Mouse (Mus musculus) lung, embryonic 14.5 days (tissue): ENCODE measurements at regions not wholly inside any gene's neighbourhood (a gene's known extent, or its start where the extent isn't known, plus 50 kb on each side); places are given as distances from the start of the nearest gene placed in this dataset.

Experiments used
- ATAC-seq: fragments of 200-750 bp; cut with Nextera tagmentation; 2 replicates; pipeline ENCODE4 v1.8.0; 2017; ENCODE audit warnings: mild to moderate bottlenecking, moderate TSS enrichment, moderate library complexity; ENCODE audit not compliant: insufficient read depth
- DNase-seq: peaks from one replicate; pipeline ENCODE4 v3.0.0-alpha.2; 2015
- H3K27ac ChIP-seq: fragments of 300-500 bp; sonication (generic); 2 replicates; pipeline ENCODE4 v1.5.1; 2014; ENCODE audit warnings: low read depth, mild to moderate bottlenecking, moderate library complexity
- H3K27me3 ChIP-seq: fragments of 300-500 bp; sonication (generic); 2 replicates; pipeline ENCODE4 v1.6.1; 2014; ENCODE audit warnings: low read length, control low read depth; ENCODE audit not compliant: insufficient read depth
- H3K36me3 ChIP-seq: fragments of 300-500 bp; sonication (generic); 2 replicates; pipeline ENCODE4 v1.6.1; 2014; ENCODE audit warnings: control low read depth; ENCODE audit not compliant: insufficient read depth
- H3K4me1 ChIP-seq: fragments of 300-500 bp; sonication (generic); 2 replicates; pipeline ENCODE4 v1.6.1; 2014; ENCODE audit warnings: antibody characterized with exemption, control low read depth; ENCODE audit not compliant: insufficient read depth
- H3K4me2 ChIP-seq: fragments of 300-500 bp; sonication (generic); 2 replicates; pipeline ENCODE4 v1.6.1; 2014; ENCODE audit warnings: mild to moderate bottlenecking
- H3K4me3 ChIP-seq: fragments of 300-500 bp; sonication (generic); 2 replicates; pipeline ENCODE4 v1.5.1; 2014; ENCODE audit warnings: low read depth, low read length
- H3K9ac ChIP-seq: fragments of 300-500 bp; sonication (generic); 2 replicates; pipeline ENCODE4 v1.6.1; 2014
- H3K9me3 ChIP-seq: fragments of 300-500 bp; sonication (generic); 2 replicates; pipeline ENCODE4 v1.6.1; 2016; ENCODE audit warnings: low read depth, low read length, control low read depth
- CTCF ChIP-seq: IDR thresholded peaks from 2 replicates; pipeline ENCODE4 v1.5.1; 2016; ENCODE audit warnings: antibody characterized with exemption, low read depth
- WGBS: fragments of 180-500 bp; shearing (Covaris S2); extraction: QIAGEN DNeasy Blood & Tissue Kit; methylation state at CpG from one replicate; pipeline ENCODE4 v1.1.7; 2014; 5-methylcytosine and 5-hydroxymethylcytosine counted together

DNA sequence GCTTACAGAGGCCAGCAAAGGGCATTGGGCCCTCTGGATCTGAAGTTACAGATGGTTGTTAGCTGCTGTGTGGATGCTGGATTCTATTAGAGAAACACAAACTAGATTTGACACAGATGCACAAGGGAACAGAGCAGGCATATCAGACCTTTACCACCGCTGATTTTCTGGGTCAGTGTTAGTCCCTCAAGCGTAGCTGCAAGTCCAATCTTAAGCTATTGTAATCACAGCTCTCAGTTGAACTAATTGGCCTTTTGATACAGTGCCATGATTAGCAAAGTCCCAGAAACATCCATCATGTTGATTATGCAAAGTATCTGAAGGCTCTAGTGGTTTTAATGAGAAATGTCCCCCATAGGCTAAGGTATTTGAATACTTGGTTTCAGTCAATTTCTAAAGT is 54.2 kb upstream of the Plppr5 start:
- Histone ChIP-seq H3K4me3 (no peak overlapping the region), H3K4me1 (no peaks in the 10 kb centered on the region), H3K9me3 (no peaks in the 10 kb centered on the region), H3K27me3 (no peaks in the 10 kb centered on the region), H3K27ac (no peak overlapping the region), H3K36me3 (no peaks in the 10 kb centered on the region), H3K4me2 (no peak overlapping the region), H3K9ac (no peak overlapping the region)
- no peak for ATAC-seq
- no peak for DNase-seq
- TF ChIP-seq CTCF, result no peak
- 65% methylated on average over 2 of the region's 2 CpGs for WGBS

DNA sequence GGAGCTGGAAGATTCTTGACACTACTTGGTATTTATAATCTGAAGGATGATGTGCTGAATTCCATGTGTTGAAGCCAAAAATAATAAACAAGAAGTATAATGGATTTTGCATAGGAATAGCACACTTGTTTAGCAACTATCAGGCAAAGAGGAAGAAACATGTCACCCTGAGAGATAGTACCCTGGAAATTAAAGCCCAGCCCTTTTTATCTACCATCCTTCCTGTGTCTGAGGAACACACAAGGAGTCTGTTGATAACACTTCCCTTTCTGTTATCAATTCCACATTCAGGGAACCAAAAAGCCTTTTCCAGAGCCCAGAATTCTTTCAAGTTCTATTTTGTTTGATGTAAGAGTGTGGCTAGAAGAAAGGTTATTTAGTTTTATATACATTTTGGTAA is 66.5 kb upstream of the Plppr5 start:
- DNase-seq, result no peak
- no peaks in the 10 kb centered on the region for H3K4me1 ChIP-seq
- no peak for ATAC-seq
- no peak overlapping the region for H3K9ac ChIP-seq
- H3K9me3 ChIP-seq, result no peaks in the 10 kb centered on the region
- H3K4me3 ChIP-seq, result no peak overlapping the region
- no peak overlapping the region for H3K4me2 ChIP-seq
- H3K27ac ChIP-seq, result no peak overlapping the region
- no peaks in the 10 kb centered on the region for H3K36me3 ChIP-seq
- TF ChIP-seq CTCF, result no peak
- H3K27me3 ChIP-seq, result no peaks in the 10 kb centered on the region

DNA sequence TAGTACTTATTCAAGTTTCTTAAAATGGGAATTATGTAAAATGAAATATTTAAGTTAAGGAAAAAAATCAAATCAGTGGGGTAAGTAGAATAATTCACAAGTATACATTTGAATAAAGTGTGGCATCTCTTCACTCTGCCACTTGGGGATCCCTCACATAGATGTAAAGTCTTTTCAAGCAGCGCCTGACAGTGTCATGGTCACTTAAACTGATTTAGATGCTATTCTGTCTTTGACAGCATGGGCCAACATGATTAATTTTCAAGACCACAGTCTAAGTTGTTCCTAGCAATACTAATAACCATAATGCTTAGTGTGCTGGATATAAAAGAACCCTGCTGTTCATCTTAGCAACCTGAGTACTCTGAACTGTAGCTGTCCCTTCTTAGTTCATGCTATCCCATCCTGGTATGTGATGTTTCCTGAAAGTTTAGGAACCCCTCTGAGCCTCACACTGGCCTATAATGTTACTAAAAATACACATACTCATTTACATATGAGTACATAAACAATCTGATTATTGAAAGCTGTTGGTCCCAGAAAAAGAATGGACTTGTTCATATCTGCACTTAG is 68.4 kb upstream of the Plppr5 start:
- Histone ChIP-seq H3K9me3 (no peaks in the 10 kb centered on the region), H3K4me2 (no peak overlapping the region), H3K4me3 (no peak overlapping the region), H3K27ac (no peak overlapping the region), H3K36me3 (no peaks in the 10 kb centered on the region), H3K4me1 (no peaks in the 10 kb centered on the region), H3K27me3 (no peaks in the 10 kb centered on the region), H3K9ac (no peak overlapping the region)
- DNase-seq (no peak), ATAC-seq (no peak)
- no peak for TF ChIP-seq CTCF
- WGBS, result 77% methylated on average over 1 of the region's 1 CpGs

DNA sequence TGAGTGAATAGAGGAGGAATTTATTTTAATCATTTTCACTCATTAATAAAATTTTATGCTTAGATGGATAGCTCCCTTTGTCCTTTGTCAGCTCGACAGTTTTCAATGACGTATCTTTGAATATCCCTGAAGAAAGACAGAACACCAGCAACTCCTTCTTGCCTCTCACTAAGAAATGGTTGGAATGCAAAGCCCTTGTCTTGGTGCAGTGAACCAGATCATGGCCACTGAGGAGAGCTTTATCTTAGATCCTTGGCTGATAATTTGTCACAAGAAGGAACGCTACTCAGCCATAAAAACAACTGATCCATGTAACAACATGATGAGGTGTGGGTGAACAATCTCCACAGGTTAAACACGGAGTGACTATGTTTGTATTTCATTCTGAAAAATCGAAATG is 73.5 kb upstream of the Plppr5 start:
- no peak for TF ChIP-seq CTCF

DNA sequence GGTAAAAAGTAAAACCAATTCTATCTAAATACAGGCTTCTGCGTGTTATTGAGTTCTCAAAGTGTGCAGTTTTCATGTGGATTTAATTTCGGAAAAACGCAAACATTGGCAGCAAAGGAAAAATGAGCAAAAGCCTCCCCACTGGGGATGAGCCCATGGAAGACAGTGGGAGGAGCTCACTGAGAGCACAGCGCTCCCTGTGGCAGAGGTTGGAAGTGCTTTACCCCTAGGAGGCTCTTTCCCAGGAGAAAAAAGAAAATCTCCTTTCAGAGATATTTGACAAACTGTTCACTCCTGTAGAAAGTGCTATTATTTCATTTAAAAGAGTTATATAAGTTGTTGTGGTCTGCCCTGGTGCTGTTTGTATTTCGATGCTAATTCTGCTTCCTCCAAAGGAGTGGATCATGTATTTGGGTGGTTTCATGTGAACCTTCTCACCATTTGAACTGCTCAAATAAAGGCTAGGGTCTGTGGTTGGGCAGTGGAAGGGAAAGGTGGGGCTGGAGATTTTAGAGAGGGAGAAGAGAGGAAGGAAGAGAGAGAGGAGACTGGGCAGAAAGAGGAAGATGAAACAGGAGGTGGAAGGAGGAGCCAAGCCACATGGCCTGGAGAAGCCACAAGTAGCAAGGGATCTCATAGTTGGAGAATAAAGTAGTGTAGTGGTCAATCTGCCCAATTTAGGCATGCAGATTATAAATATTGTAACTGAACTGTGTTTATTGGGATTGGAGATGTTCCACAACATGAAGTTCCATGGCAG is 76.3 kb upstream of the Plppr5 start:
- TF ChIP-seq CTCF, result no peak

More for the DNA sequence above, 73.5 kb upstream of the Plppr5 start:
- Histone ChIP-seq H3K4me1 (no peaks in the 10 kb centered on the region), H3K27ac (no peak overlapping the region), H3K4me3 (no peak overlapping the region), H3K27me3 (no peaks in the 10 kb centered on the region), H3K9ac (no peak overlapping the region), H3K4me2 (no peak overlapping the region), H3K36me3 (no peaks in the 10 kb centered on the region), H3K9me3 (no peaks in the 10 kb centered on the region)
- 60% methylated on average over 5 of the region's 5 CpGs for WGBS
- ATAC-seq, result no peak
- DNase-seq, result no peak

DNA sequence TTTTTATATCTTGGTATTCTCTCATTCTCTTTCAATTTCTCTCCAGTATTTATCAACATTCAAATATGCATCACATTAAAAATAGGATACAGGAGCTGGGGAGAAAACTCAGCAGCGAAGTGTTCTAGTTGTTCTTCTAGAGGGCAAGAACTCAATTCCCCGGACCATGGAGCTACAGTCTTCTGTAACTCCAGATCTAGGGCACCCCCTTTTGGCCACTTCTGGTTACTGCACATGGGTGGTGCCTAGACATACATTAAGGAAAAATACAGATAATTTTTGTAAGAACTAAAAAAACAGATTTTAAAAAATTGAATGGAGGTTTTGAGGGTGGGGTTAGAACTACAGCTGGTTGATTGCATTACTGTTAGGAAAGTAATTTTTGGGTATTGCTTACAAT is 80.5 kb upstream of the Plppr5 start:
- Histone ChIP-seq H3K4me2 (no peak overlapping the region), H3K9me3 (no peaks in the 10 kb centered on the region), H3K9ac (no peak overlapping the region), H3K27me3 (no peaks in the 10 kb centered on the region), H3K4me3 (no peak overlapping the region), H3K36me3 (no peaks in the 10 kb centered on the region), H3K4me1 (no peaks in the 10 kb centered on the region), H3K27ac (no peak overlapping the region)
- TF ChIP-seq CTCF, result peak; percentile 49
- 59% methylated on average over 2 of the region's 2 CpGs for WGBS
- ATAC-seq (no peak), DNase-seq (peak; percentile 76)

More for the DNA sequence above, 76.3 kb upstream of the Plppr5 start:
- Histone ChIP-seq H3K27ac (no peak overlapping the region), H3K27me3 (no peaks in the 10 kb centered on the region), H3K36me3 (no peaks in the 10 kb centered on the region), H3K9me3 (no peaks in the 10 kb centered on the region), H3K4me2 (no peak overlapping the region), H3K9ac (no peak overlapping the region), H3K4me3 (no peak overlapping the region), H3K4me1 (no peaks in the 10 kb centered on the region)
- DNase-seq (peak; percentile 13), ATAC-seq (no peak)
- 83% methylated on average over 5 of the region's 5 CpGs for WGBS

DNA sequence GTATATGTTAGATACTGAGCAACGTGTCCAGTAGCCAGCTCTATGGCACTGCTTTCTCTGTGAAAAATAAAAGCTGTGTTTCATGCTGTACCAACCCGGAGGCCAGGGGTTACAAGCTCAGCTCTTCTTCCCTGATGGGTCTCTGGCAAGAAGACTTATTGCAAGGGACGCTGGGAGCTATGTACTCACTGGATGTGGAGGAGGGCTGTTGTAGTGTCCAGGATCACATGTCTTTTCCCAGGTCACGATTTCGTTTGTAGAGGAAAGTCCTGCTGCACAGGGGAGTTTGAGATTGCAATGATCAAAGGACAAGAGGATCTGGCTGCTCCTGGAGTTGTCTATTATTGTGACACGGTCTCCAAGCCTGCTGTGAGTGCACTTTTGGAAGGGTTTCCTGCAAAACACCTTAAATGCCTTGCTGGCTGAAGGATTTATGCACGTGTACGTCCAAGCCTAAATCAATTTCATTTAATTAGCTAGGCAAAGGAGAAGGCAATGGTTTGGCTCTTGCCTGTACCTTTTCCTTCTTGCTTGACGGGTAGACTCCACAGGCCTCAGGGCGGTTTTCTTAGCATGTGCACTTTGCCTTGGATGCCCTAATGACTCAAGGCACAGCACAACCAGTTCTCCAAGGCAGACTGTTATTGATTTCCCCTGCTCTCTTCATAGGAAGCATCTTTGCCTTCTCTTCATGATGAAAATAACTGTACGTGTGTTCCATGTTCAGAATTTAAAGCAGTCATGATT is 87.2 kb upstream of the Plppr5 start:
- no peak for DNase-seq
- Histone ChIP-seq H3K4me2 (no peak overlapping the region), H3K36me3 (no peaks in the 10 kb centered on the region), H3K27ac (no peak overlapping the region), H3K4me1 (no peaks in the 10 kb centered on the region), H3K9me3 (no peaks in the 10 kb centered on the region), H3K4me3 (no peak overlapping the region), H3K9ac (no peak overlapping the region), H3K27me3 (no peaks in the 10 kb centered on the region)
- WGBS, result 70% methylated on average over 11 of the region's 11 CpGs
- no peak for TF ChIP-seq CTCF
- no peak for ATAC-seq
